Mouse (Mus musculus) thymus, adult 2 months (tissue): ENCODE measurements around the gene Cyp4f18.

ENCODE experiments used
- CTCF ChIP-seq: fragments of 200-500 bp; IDR thresholded peaks from 2 replicates; pipeline ENCODE4 v1.5.1; 2012; ENCODE audit warnings: mild to moderate bottlenecking, control low read depth, low read length, moderate library complexity, borderline replicate concordance; ENCODE audit not compliant: control insufficient read depth, poor library complexity, insufficient read depth; ENCODE audit errors: extremely low read depth
- POLR2A ChIP-seq: fragments of 200-500 bp; IDR thresholded peaks from 2 replicates; pipeline ENCODE4 v1.6.1; 2012; ENCODE audit warnings: mild to moderate bottlenecking, low read length, control low read depth, moderate library complexity; ENCODE audit not compliant: control insufficient read depth, poor library complexity, insufficient read depth; ENCODE audit errors: extremely low read depth

DNA sequence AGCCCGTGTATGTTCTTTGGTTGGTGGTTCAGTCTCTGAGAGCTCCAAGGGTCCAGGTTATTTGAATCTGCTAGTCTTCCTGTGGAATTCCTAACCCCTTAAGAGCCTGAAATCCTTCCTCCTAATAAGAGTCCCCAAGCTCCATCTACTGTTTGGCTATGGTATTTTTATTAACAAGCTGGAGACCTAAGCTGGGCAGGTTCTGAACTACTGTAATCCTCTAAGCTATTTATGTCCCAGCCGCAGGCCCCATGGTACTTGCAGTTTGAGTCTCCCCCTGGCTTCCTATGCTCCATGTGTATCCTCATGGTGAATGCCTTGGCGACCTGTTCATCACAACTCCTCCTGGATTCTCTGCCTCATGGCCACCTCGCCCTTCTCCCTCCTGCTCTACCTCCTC is 24.8 kb downstream of the Cyp4f18 start:
- TF ChIP-seq CTCF (no peak), POLR2A (no peak)
